In genomic region chr1:184033390-184034010, GRCm38 (mm10) we compare ENCODE assay signal across 8 mouse cellular contexts. TPM values are rescaled to one million over a fixed set of nuclear protein-coding genes. Genes with fewer than 3 reads are reported as not detected.
DNase-seq lines count a peak whose midpoint lies in the region; ATAC-seq and TF ChIP-seq lines count a peak whose summit lies in the region.

No protein-coding gene starts in this region.

- H3K4me1 ChIP-seq in embryonic facial prominence, embryonic 14.5 days (ENCODE audit: control insufficient read depth, insufficient read depth, low read length): peaks cover 14% of the 10 kb centered on the region
- H3K4me1 ChIP-seq in heart, embryonic 14.5 days (ENCODE audit: control insufficient read depth in 2 of 2, insufficient read depth in 2 of 2, low read length in 2 of 2): peaks cover 3 to 15% of the 10 kb centered on the region in 2 experiments
- H3K4me1 ChIP-seq in midbrain, embryonic 10.5 days: peaks cover 34% of the 10 kb centered on the region

- peak overlapping the region; percentile 96 for H3K27ac ChIP-seq in embryonic facial prominence, embryonic 14.5 days (replicated peaks; ENCODE audit: low read depth, low read length)
- H3K27ac ChIP-seq in heart, embryonic 14.5 days (replicated peaks in 1 of 2; ENCODE audit: control insufficient read depth in 1 of 2, insufficient read depth in 1 of 2, low read depth in 2 of 2, low read length in 2 of 2): peak overlapping the region; percentile 96 to 99
- H3K27ac ChIP-seq in midbrain, embryonic 10.5 days (replicated peaks): peak overlapping the region; percentile 99

- H3K27me3 ChIP-seq in Patski: no peaks in the 10 kb centered on the region
- H3K27me3 ChIP-seq in embryonic facial prominence, embryonic 14.5 days (replicated peaks; ENCODE audit: control insufficient read depth, insufficient read depth, low read length): no peaks in the 10 kb centered on the region
- H3K27me3 ChIP-seq in heart, embryonic 14.5 days (ENCODE audit: control insufficient read depth, insufficient read depth, low read length): no peaks in the 10 kb centered on the region
- H3K27me3 ChIP-seq in midbrain, embryonic 10.5 days (ENCODE audit: low read depth, poor library complexity, severe bottlenecking): peaks cover 10% of the 10 kb centered on the region

- under 1% methylated on average over 26 of the region's 63 CpGs for WGBS in embryonic facial prominence, embryonic 14.5 days
- under 1% methylated on average over 62 of the region's 63 CpGs for WGBS in heart, embryonic 14.5 days
- under 1% methylated on average over 63 of the region's 63 CpGs for WGBS in midbrain, embryonic 10.5 days

- H3K36me3 ChIP-seq in embryonic facial prominence, embryonic 14.5 days (ENCODE audit: control insufficient read depth, insufficient read depth, low read length): 0 out of 2 replicates have a peak, but pooled peaks cover 3% of the 10 kb centered on the region
- peaks cover 15% of the 10 kb centered on the region for H3K36me3 ChIP-seq in heart, embryonic 14.5 days (ENCODE audit: control insufficient read depth, insufficient read depth, low read length)
- peaks cover 19% of the 10 kb centered on the region for H3K36me3 ChIP-seq in midbrain, embryonic 10.5 days

- H3K9me3 ChIP-seq in embryonic facial prominence, embryonic 14.5 days (ENCODE audit: control insufficient read depth, low read length): no peaks in the 10 kb centered on the region
- H3K9me3 ChIP-seq in heart, embryonic 14.5 days (ENCODE audit: control insufficient read depth, low read length): no peaks in the 10 kb centered on the region
- H3K9me3 ChIP-seq in midbrain, embryonic 10.5 days (replicated peaks): no peaks in the 10 kb centered on the region

- H3K4me2 ChIP-seq in embryonic facial prominence, embryonic 14.5 days (ENCODE audit: low read depth, low read length): peak overlapping the region; percentile 87
- H3K4me2 ChIP-seq in heart, embryonic 14.5 days (ENCODE audit: low read length): peak overlapping the region; percentile 78

- intact Hi-C loops in left cerebral cortex, postnatal 25 days (cut with DNase I): no loop called here

- DNase-seq in CD4-positive, CD25-positive, alpha-beta regulatory T cell, adult 2 months (ENCODE audit: low read depth, low spot score): peak; percentile 83
- DNase-seq in Patski (ENCODE audit: low read depth, low spot score): peak; percentile 42
- DNase-seq in embryonic facial prominence, embryonic 14.5 days (ENCODE audit: low spot score): peak; percentile 71
- peak; percentile 49 to 61 for DNase-seq in left cerebral cortex, postnatal 25 days (ENCODE audit: low spot score in 2 of 2)
- peak; percentile 81 for DNase-seq in midbrain, embryonic 10.5 days (ENCODE audit: low spot score)
- peak; percentile 69 for DNase-seq in spleen, adult 12 weeks (ENCODE audit: low spot score)
- no peak for DNase-seq in Muller cell, postnatal 12 days (ENCODE audit: inconsistent ontology term)

- H3K4me3 ChIP-seq in embryonic facial prominence, embryonic 14.5 days (ENCODE audit: low read depth, low read length): peak overlapping the region; percentile 65
- H3K4me3 ChIP-seq in heart, embryonic 14.5 days (ENCODE audit: control insufficient read depth in 1 of 2, insufficient read depth in 1 of 2, low read depth in 1 of 2, low read length in 2 of 2): peak overlapping the region; percentile 67 to 89
- peak overlapping the region; percentile 86 for H3K4me3 ChIP-seq in midbrain, embryonic 10.5 days

- no peak for TF ChIP-seq CTCF in Patski (IDR thresholded peaks at IDR 0.05)

- in situ Hi-C loops in Patski (cut with MboI; ENCODE audit: low pct_unique_long_range_greater_than_20kb): no loop called here

- H3K9ac ChIP-seq in embryonic facial prominence, embryonic 14.5 days (ENCODE audit: low read depth, low read length): peak overlapping the region; percentile 91
- peak overlapping the region; percentile 97 for H3K9ac ChIP-seq in heart, embryonic 14.5 days (ENCODE audit: low read length)

- CTCF ChIA-PET in Patski (lab: Charles Lee): no interaction called here

- peak; percentile 61 for ATAC-seq in Patski
- peak; percentile 77 for ATAC-seq in embryonic facial prominence, embryonic 14.5 days (ENCODE audit: low read depth)
- ATAC-seq in heart, embryonic 14.5 days (ENCODE audit: insufficient number of reproducible peaks, insufficient read depth, low FRiP score, low read depth): peak; percentile 76

- POLR2A ChIA-PET in Patski (lab: Charles Lee): interaction anchor here (1.0 to 1.5 kb wide), 5 partner anchors 33 to 594 kb away, joined by 3 to 4 read pairs (median 3); no protein-coding TSS in a partner anchor

RNA-seq across cellular contexts. Expression of gene 1700056E22Rik, which starts 0.6 kb away (rescaled TPM):
- 3.4 TPM for polyA plus RNA-seq in Patski (2021)
- 1.0 and 2.4 TPM in 2 replicates for polyA plus RNA-seq in embryonic facial prominence, embryonic 14.5 days (2014; fragmentation: Nextera tagmentation; extraction: Ambion mirVana)
- 2.0 and 2.4 TPM in 2 replicates for polyA plus RNA-seq in heart, embryonic 14.5 days (2014; fragmentation: Nextera tagmentation; extraction: Ambion mirVana)
- total RNA-seq in left cerebral cortex, postnatal 25 days (2021): under 1 TPM in 1 of 2 experiments, not detected in 1; 0.50 TPM
- 2.0 and 2.1 TPM in 2 replicates for polyA plus RNA-seq in midbrain, embryonic 10.5 days (2016; fragmentation: Nextera tagmentation; extraction: Ambion mirVana)

RNA-seq across cellular contexts. Expression of gene Dusp10, which starts 20.4 kb away (rescaled TPM):
- polyA plus RNA-seq in Patski (2021): 31.3 TPM
- 17.1 and 17.7 TPM in 2 replicates for polyA plus RNA-seq in embryonic facial prominence, embryonic 14.5 days (2014; fragmentation: Nextera tagmentation; extraction: Ambion mirVana)
- 9.7 and 10.5 TPM in 2 replicates for polyA plus RNA-seq in heart, embryonic 14.5 days (2014; fragmentation: Nextera tagmentation; extraction: Ambion mirVana)
- 1 to 10 TPM; 5.2 to 6.2 TPM for total RNA-seq in left cerebral cortex, postnatal 25 days (2021)
- 6.6 and 9.0 TPM in 2 replicates for polyA plus RNA-seq in midbrain, embryonic 10.5 days (2016; fragmentation: Nextera tagmentation; extraction: Ambion mirVana)
